Mouse (Mus musculus) forebrain, embryonic 11.5 days (tissue): ENCODE data around the gene Dlgap1. TPM values are rescaled to one million over a fixed set of nuclear protein-coding genes. Genes with fewer than 3 reads are reported as not detected.

Experiments used
- ATAC-seq: fragments of 200-750 bp; cut with Nextera tagmentation; replicated peaks from 2 replicates; pipeline ENCODE4 v1.8.0; 2017; ENCODE audit warnings: moderate TSS enrichment; ENCODE audit not compliant: low FRiP score
- DNase-seq: peaks from one replicate; pipeline ENCODE4 v3.0.0-alpha.2; 2017; ENCODE audit warnings: low spot score
- H3K27ac ChIP-seq: fragments of 300-500 bp; sonication (generic); 2 replicates; pipeline ENCODE4 v1.5.1; 2014; ENCODE audit warnings: low read depth, low read length
- H3K27me3 ChIP-seq: fragments of 300-500 bp; sonication (generic); 2 replicates; pipeline ENCODE4 v1.6.1; 2014; ENCODE audit warnings: mild to moderate bottlenecking, low read length, mixed read lengths; ENCODE audit not compliant: control insufficient read depth, insufficient read depth
- H3K36me3 ChIP-seq: fragments of 300-500 bp; sonication (generic); 2 replicates; pipeline ENCODE4 v1.6.1; 2014; ENCODE audit warnings: mild to moderate bottlenecking, low read length, moderate library complexity, mixed read lengths; ENCODE audit not compliant: control insufficient read depth, insufficient read depth
- H3K4me1 ChIP-seq: fragments of 300-500 bp; sonication (generic); replicated peaks from 2 replicates; pipeline ENCODE4 v1.6.1; 2014; ENCODE audit warnings: low read length, mixed read lengths; ENCODE audit not compliant: control insufficient read depth, insufficient read depth
- H3K4me2 ChIP-seq: fragments of 300-500 bp; sonication (generic); 2 replicates; pipeline ENCODE4 v1.6.1; 2014; ENCODE audit warnings: low read depth, mild to moderate bottlenecking, low read length, moderate library complexity, mixed read lengths; ENCODE audit not compliant: severe bottlenecking
- H3K4me3 ChIP-seq: fragments of 300-500 bp; sonication (generic); 2 replicates; pipeline ENCODE4 v1.5.1; 2014; ENCODE audit warnings: low read depth, low read length
- H3K9ac ChIP-seq: fragments of 300-500 bp; sonication (generic); 2 replicates; pipeline ENCODE4 v1.6.1; 2014; ENCODE audit warnings: low read length
- H3K9me3 ChIP-seq: fragments of 300-500 bp; sonication (generic); 2 replicates; pipeline ENCODE4 v1.6.1; 2016; ENCODE audit warnings: low read length, mixed read lengths; ENCODE audit not compliant: control insufficient read depth
- WGBS: fragments of 180-500 bp; shearing (Covaris S2); extraction: QIAGEN DNeasy Blood & Tissue Kit; methylation state at CpG from one replicate; pipeline ENCODE4 v1.1.7; 2014; 5-methylcytosine and 5-hydroxymethylcytosine counted together
- polyA plus RNA-seq: library from polyadenylated mRNA; unstranded; fragments of >200 nt; fragmentation: Nextera tagmentation; extraction: Ambion mirVana; gene quantifications from 2 replicates; pipeline ENCODE4 v1.2.1, GENCODE M21; 2014

Gene Dlgap1
- polyA plus RNA-seq, 1 experiment from 2014 or later = 3.0 TPM

- WGBS = 91% methylated on average over 4 of the region's 4 CpGs
- no peaks in the 10 kb centered on the region for H3K9me3 ChIP-seq
- H3K36me3 ChIP-seq = no peaks in the 10 kb centered on the region
- no peak overlapping the region for H3K4me3 ChIP-seq
- H3K4me2 ChIP-seq = no peak overlapping the region
- H3K27me3 ChIP-seq = no peaks in the 10 kb centered on the region
- no peak for ATAC-seq
- H3K27ac ChIP-seq = no peak overlapping the region
- H3K9ac ChIP-seq = no peak overlapping the region
- no peak for DNase-seq
- no peaks in the 10 kb centered on the region for H3K4me1 ChIP-seq
These were observed 522.7 kb downstream of the Dlgap1 start for GRCm38 (mm10) chr17:70491575-70491974.

GRCm38 (mm10) chr17:70494338-70494737, 525.5 kb downstream of the Dlgap1 start:
- Histone ChIP-seq H3K4me3 (no peak overlapping the region), H3K4me1 (no peaks in the 10 kb centered on the region), H3K27ac (no peak overlapping the region), H3K27me3 (no peaks in the 10 kb centered on the region), H3K9me3 (no peaks in the 10 kb centered on the region), H3K36me3 (no peaks in the 10 kb centered on the region), H3K4me2 (no peak overlapping the region), H3K9ac (no peak overlapping the region)
- 89% methylated on average over 4 of the region's 4 CpGs for WGBS
- DNase-seq (no peak), ATAC-seq (no peak)

GRCm38 (mm10) chr17:70498256-70498655, 529.4 kb downstream of the Dlgap1 start:
- no peaks in the 10 kb centered on the region for H3K9me3 ChIP-seq
- 80% methylated on average over 6 of the region's 6 CpGs for WGBS
- H3K4me3 ChIP-seq = no peak overlapping the region
- ATAC-seq (no peak), DNase-seq (no peak)
- H3K9ac ChIP-seq = no peak overlapping the region
- H3K27me3 ChIP-seq = no peaks in the 10 kb centered on the region
- no peak overlapping the region for H3K27ac ChIP-seq
- H3K36me3 ChIP-seq = no peaks in the 10 kb centered on the region
- no peaks in the 10 kb centered on the region for H3K4me1 ChIP-seq
- H3K4me2 ChIP-seq = no peak overlapping the region

- H3K27me3 ChIP-seq = no peaks in the 10 kb centered on the region
- no peaks in the 10 kb centered on the region for H3K36me3 ChIP-seq
- no peaks in the 10 kb centered on the region for H3K4me1 ChIP-seq
- H3K27ac ChIP-seq = no peak overlapping the region
- H3K9me3 ChIP-seq = no peaks in the 10 kb centered on the region
- no peak for DNase-seq
- no peak overlapping the region for H3K4me2 ChIP-seq
- H3K4me3 ChIP-seq = no peak overlapping the region
- WGBS = 78% methylated on average over 7 of the region's 7 CpGs
- no peak for ATAC-seq
- H3K9ac ChIP-seq = no peak overlapping the region
These were observed 533.1 kb downstream of the Dlgap1 start for GRCm38 (mm10) chr17:70501933-70502332.

- H3K4me3 ChIP-seq = no peak overlapping the region
- H3K4me2 ChIP-seq = no peak overlapping the region
- no peaks in the 10 kb centered on the region for H3K4me1 ChIP-seq
- H3K9ac ChIP-seq = no peak overlapping the region
- 29% methylated on average over 4 of the region's 4 CpGs for WGBS
- no peaks in the 10 kb centered on the region for H3K36me3 ChIP-seq
- no peak overlapping the region for H3K27ac ChIP-seq
- no peaks in the 10 kb centered on the region for H3K27me3 ChIP-seq
- ATAC-seq (peak; percentile 36; the same call in 1 of the 2 replicates), DNase-seq (no peak)
- no peaks in the 10 kb centered on the region for H3K9me3 ChIP-seq
These were observed 538.9 kb downstream of the Dlgap1 start for GRCm38 (mm10) chr17:70507759-70508158.

GRCm38 (mm10) chr17:70510441-70510840, 541.6 kb downstream of the Dlgap1 start:
- H3K9ac ChIP-seq = no peak overlapping the region
- no peaks in the 10 kb centered on the region for H3K9me3 ChIP-seq
- 85% methylated on average over 5 of the region's 5 CpGs for WGBS
- no peak overlapping the region for H3K27ac ChIP-seq
- ATAC-seq = no peak
- no peaks in the 10 kb centered on the region for H3K27me3 ChIP-seq
- H3K36me3 ChIP-seq = no peaks in the 10 kb centered on the region
- H3K4me1 ChIP-seq = no peaks in the 10 kb centered on the region
- no peak for DNase-seq
- H3K4me3 ChIP-seq = no peak overlapping the region
- H3K4me2 ChIP-seq = no peak overlapping the region

- Histone ChIP-seq H3K9me3 (no peaks in the 10 kb centered on the region), H3K9ac (no peak overlapping the region), H3K4me3 (no peak overlapping the region), H3K27me3 (no peaks in the 10 kb centered on the region), H3K4me1 (no peaks in the 10 kb centered on the region), H3K27ac (no peak overlapping the region), H3K4me2 (no peak overlapping the region), H3K36me3 (no peaks in the 10 kb centered on the region)
- ATAC-seq = no peak
- DNase-seq = no peak
- 92% methylated on average over 3 of the region's 3 CpGs for WGBS
These were observed 542.5 kb downstream of the Dlgap1 start for GRCm38 (mm10) chr17:70511401-70511800.

GRCm38 (mm10) chr17:70513736-70514135, 544.9 kb downstream of the Dlgap1 start:
- DNase-seq = no peak
- Histone ChIP-seq H3K4me3 (no peak overlapping the region), H3K4me2 (no peak overlapping the region), H3K27me3 (no peaks in the 10 kb centered on the region), H3K27ac (no peak overlapping the region), H3K9me3 (no peaks in the 10 kb centered on the region), H3K36me3 (no peaks in the 10 kb centered on the region), H3K4me1 (no peaks in the 10 kb centered on the region), H3K9ac (no peak overlapping the region)
- ATAC-seq = no peak
- 79% methylated on average over 5 of the region's 5 CpGs for WGBS

- DNase-seq = no peak
- H3K27me3 ChIP-seq = no peaks in the 10 kb centered on the region
- no peak overlapping the region for H3K27ac ChIP-seq
- H3K4me2 ChIP-seq = no peak overlapping the region
- H3K4me1 ChIP-seq = no peaks in the 10 kb centered on the region
- no peaks in the 10 kb centered on the region for H3K36me3 ChIP-seq
- WGBS = 95% methylated on average over 18 of the region's 18 CpGs
- no peaks in the 10 kb centered on the region for H3K9me3 ChIP-seq
- H3K9ac ChIP-seq = no peak overlapping the region
- ATAC-seq = no peak
- no peak overlapping the region for H3K4me3 ChIP-seq
These were observed 547.6 kb downstream of the Dlgap1 start for GRCm38 (mm10) chr17:70516506-70516905.
